Mouse (Mus musculus): Measurements from ENCODE around the gene Jade3.

The Jade3 gene

GRCm38 (mm10) chrX:20548011-20548879 lies 122.8 kb downstream of the Jade3 start:
- peak; percentile 33 for DNase-seq

- no peak for DNase-seq
Observed at GRCm38 (mm10) chrX:20548880-20549440, 123.5 kb downstream of the Jade3 start.

GRCm38 (mm10) chrX:20549532-20549931 lies 124.0 kb downstream of the Jade3 start, which contains the start of gene Rgn:
Gene Rgn, plus strand, starts transcription at chrX:20549787.
- DNase-seq, result peak; percentile 10

GRCm38 (mm10) chrX:20552199-20552598 lies 126.7 kb downstream of the Jade3 start:
- DNase-seq, result no peak

- no peak for DNase-seq
Observed at GRCm38 (mm10) chrX:20561846-20562245, 136.4 kb downstream of the Jade3 start.

GRCm38 (mm10) chrX:20563941-20564340 lies 138.5 kb downstream of the Jade3 start:
- no peak for DNase-seq

Data from liver (tissue).